Mouse (Mus musculus) brain, embryonic 14.5 days (tissue): ENCODE data around the gene Olfr154.

Experiments used
- CTCF ChIP-seq: fragments of 200-500 bp; IDR thresholded peaks from 2 replicates; pipeline ENCODE4 v1.5.1; 2012; ENCODE audit warnings: inconsistent platforms, mild to moderate bottlenecking, moderate library complexity, borderline replicate concordance; ENCODE audit not compliant: insufficient read depth, insufficient read length; ENCODE audit errors: extremely low read depth
- POLR2A ChIP-seq: fragments of 200-500 bp; IDR thresholded peaks from 2 replicates; pipeline ENCODE4 v1.6.1; 2012; ENCODE audit warnings: mild to moderate bottlenecking, inconsistent platforms, borderline replicate concordance; ENCODE audit not compliant: poor library complexity, insufficient read depth, insufficient read length, severe bottlenecking; ENCODE audit errors: extremely low read depth

- TF ChIP-seq POLR2A (no peak), CTCF (no peak)
Observed at GRCm38 (mm10) chr2:85650604-85651003, 13.7 kb downstream of the Olfr154 start, which contains the start of gene Olfr1002.
